Mouse (Mus musculus) liver, postnatal 0 days (tissue): ENCODE measurements around the gene Gm5089.

Source experiments
- CTCF ChIP-seq: sonication (generic); IDR thresholded peaks from 2 replicates; pipeline ENCODE4 v1.5.1; 2016; ENCODE audit warnings: antibody characterized with exemption, low read depth
- EP300 ChIP-seq: IDR thresholded peaks from 2 replicates; pipeline ENCODE4 v1.6.1; 2016; ENCODE audit warnings: antibody characterized with exemption, low read depth, mild to moderate bottlenecking

GRCm38 (mm10) chr14:122464763-122465741 lies 14.1 kb upstream of the Gm5089 start, which contains the start of gene Zic5:
- TF ChIP-seq CTCF (no peak), EP300 (no peak)
